Mouse (Mus musculus) heart, adult 2 months (tissue): ENCODE measurements at regions not wholly inside any gene's neighbourhood (a gene's known extent, or its start where the extent isn't known, plus 50 kb on each side); places are given as distances from the start of the nearest gene placed in this dataset.
A peak's percentile ranks its signal among the peaks of the same experiment; 100 is the strongest.

Experiments used
- DNase-seq, 2 experiments: peaks; one replicate each; pipeline ENCODE4 v3.0.0; 2021
- H3K27ac ChIP-seq: fragments of 200-600 bp; 2 replicates; pipeline ENCODE4 v1.8.1; 2022
- H3K27me3 ChIP-seq: fragments of 200-500 bp; 2 replicates; pipeline ENCODE4 v1.6.1; 2012; ENCODE audit warnings: mild to moderate bottlenecking, low read length, inconsistent platforms, mixed read lengths; ENCODE audit not compliant: control insufficient read depth, insufficient read depth
- H3K36me3 ChIP-seq: fragments of 200-500 bp; 2 replicates; pipeline ENCODE4 v1.6.1; 2012; ENCODE audit warnings: low read length, inconsistent platforms; ENCODE audit not compliant: control insufficient read depth, insufficient read depth
- H3K4me1 ChIP-seq: fragments of 200-500 bp; 2 replicates; pipeline ENCODE4 v1.6.1; 2011; ENCODE audit warnings: low read length; ENCODE audit not compliant: control insufficient read depth, insufficient read depth
- H3K4me3 ChIP-seq: fragments of 200-600 bp; 2 replicates; pipeline ENCODE4 v1.8.1; 2022
- H3K79me2 ChIP-seq: fragments of 200-500 bp; replicated peaks from 2 replicates; pipeline ENCODE4 v1.6.1; 2012; ENCODE audit warnings: mild to moderate bottlenecking, inconsistent platforms, low read length, moderate library complexity, mixed read lengths; ENCODE audit not compliant: control insufficient read depth, insufficient read depth
- H3K9ac ChIP-seq: fragments of 200-500 bp; 2 replicates; pipeline ENCODE4 v1.6.1; 2012; ENCODE audit warnings: low read depth, mild to moderate bottlenecking, control low read depth, inconsistent platforms, low read length, mixed read lengths
- CTCF ChIP-seq: fragments of 200-600 bp; IDR thresholded peaks from 2 replicates; pipeline ENCODE4 v1.8.1; 2022; ENCODE audit warnings: antibody characterized with exemption, mild to moderate bottlenecking, moderate library complexity
- EP300 ChIP-seq: fragments of 200-500 bp; IDR thresholded peaks from 2 replicates; pipeline ENCODE4 v1.6.1; 2011; ENCODE audit warnings: low read depth, low read length, control low read depth; ENCODE audit not compliant: insufficient read depth
- POLR2A ChIP-seq: fragments of 200-500 bp; IDR thresholded peaks from 2 replicates; pipeline ENCODE4 v1.6.1; 2011; ENCODE audit warnings: mild to moderate bottlenecking, low read depth, low read length, control low read depth; ENCODE audit not compliant: insufficient read depth
- WGBS: fragments of 180-500 bp; shearing (Covaris S2); methylation state at CpG from one replicate; pipeline ENCODE4 v1.1.7; 2018; 5-methylcytosine and 5-hydroxymethylcytosine counted together
- intact Hi-C: fragments of 180-260 bp; cut with DNase I; formaldehyde crosslinking; loops from one replicate; pipeline ENCODE4 v1.15.1; 2025

GRCm38 (mm10) chr6:133983804-133984514 lies 51.5 kb upstream of the Etv6 start:
- TF ChIP-seq EP300 = no peak
- TF ChIP-seq POLR2A = no peak
- intact Hi-C loops = no loop called here
- no peak overlapping the region for H3K4me3 ChIP-seq
- no peak overlapping the region for H3K27ac ChIP-seq
- DNase-seq = no peak
- H3K4me1 ChIP-seq = peaks cover 2% of the 10 kb centered on the region; the same call in 1 of the 2 replicates
- no peaks in the 10 kb centered on the region for H3K36me3 ChIP-seq
- 83% methylated on average over 10 of the region's 10 CpGs for WGBS
- H3K79me2 ChIP-seq = no peaks in the 10 kb centered on the region
- H3K27me3 ChIP-seq = 0 out of 2 replicates have a peak, but pooled peaks cover 2% of the 10 kb centered on the region
- no peak overlapping the region for H3K9ac ChIP-seq

- no peaks in the 10 kb centered on the region for H3K36me3 ChIP-seq
- no peak overlapping the region for H3K9ac ChIP-seq
- TF ChIP-seq POLR2A (no peak), EP300 (no peak), CTCF (no peak)
- H3K4me1 ChIP-seq = peaks cover 2% of the 10 kb centered on the region; the same call in 1 of the 2 replicates
- DNase-seq = peak; percentile 16 to 21
- intact Hi-C loops = no loop called here
- 21% methylated on average over 16 of the region's 16 CpGs for WGBS
- no peaks in the 10 kb centered on the region for H3K79me2 ChIP-seq
- 0 out of 2 replicates have a peak, but pooled peaks cover 2% of the 10 kb centered on the region for H3K27me3 ChIP-seq
- no peak overlapping the region for H3K4me3 ChIP-seq
- no peak overlapping the region for H3K27ac ChIP-seq
Measured at GRCm38 (mm10) chr6:133984666-133985355, 50.7 kb upstream of the Etv6 start.
